Mouse (Mus musculus) left cerebral cortex, adult 2 months (tissue): Measurements from ENCODE around the gene Nfya. TPM values are rescaled to one million over a fixed set of nuclear protein-coding genes. Genes with fewer than 3 reads are reported as not detected.
A peak's percentile ranks its signal among the peaks of the same experiment; 100 is the strongest.

Experiments used
- DNase-seq, 2 experiments: peaks; one replicate each; pipeline ENCODE4 v3.0.0; 2021 to 2022; ENCODE audit warnings: low spot score in 2 of 2, mixed read lengths in 1 of 2; ENCODE audit errors: extremely low spot score in 1 of 2
- H3K27ac ChIP-seq: fragments of 200-600 bp; 2 replicates; pipeline ENCODE4 v1.8.1; 2022
- H3K4me3 ChIP-seq: fragments of 200-600 bp; 2 replicates; pipeline ENCODE4 v1.8.1; 2022
- CTCF ChIP-seq: fragments of 200-600 bp; IDR thresholded peaks from 2 replicates; pipeline ENCODE4 v1.8.1; 2022; ENCODE audit warnings: antibody characterized with exemption, mild to moderate bottlenecking, moderate library complexity
- intact Hi-C: fragments of 180-260 bp; cut with DNase I; formaldehyde crosslinking; loops from one replicate; pipeline ENCODE4 v1.15.1; 2025
- total RNA-seq, 2 experiments: library from RNA; stranded (reverse); gene quantifications; 2 replicates each; pipeline ENCODE4 v1.2.3; 2021

Gene Nfya
- total RNA-seq, 2 experiments from 2014 or later = 24.3 to 24.9 TPM

DNA sequence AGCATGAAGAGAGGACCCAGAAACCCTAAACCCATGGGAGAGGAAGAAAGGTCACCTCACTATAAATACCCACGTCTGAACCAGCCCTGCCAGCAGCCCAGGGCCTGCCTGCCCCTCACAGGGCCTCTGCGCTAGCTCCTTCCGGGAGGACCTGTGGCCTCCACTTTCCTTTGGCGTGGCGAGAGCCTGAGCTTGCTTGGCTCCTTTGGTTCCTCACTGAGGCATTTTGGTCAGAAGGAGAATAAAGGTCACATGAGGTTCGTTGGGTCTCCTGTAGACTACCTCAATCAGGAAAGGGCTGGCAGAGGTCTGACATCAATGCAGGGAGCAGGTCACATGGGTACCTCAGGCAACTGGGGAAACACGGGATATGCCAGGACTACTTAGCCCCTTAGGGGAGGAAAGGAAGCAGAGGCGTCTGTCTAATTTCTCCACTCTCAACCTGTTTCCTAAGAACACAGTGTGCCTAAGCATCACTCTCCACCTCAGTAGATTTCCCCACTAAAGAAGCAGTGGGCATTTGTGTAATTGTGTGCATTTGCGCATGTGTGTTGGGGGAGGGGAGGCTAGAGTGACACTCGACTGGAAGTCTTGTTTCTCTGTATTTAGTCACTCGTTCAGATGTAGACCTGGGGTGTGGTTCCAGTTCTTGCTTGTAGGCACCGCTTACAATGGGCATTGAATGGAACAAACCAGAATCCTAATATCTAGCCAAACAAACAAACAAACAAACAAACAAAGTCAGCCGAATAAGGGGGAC, 17.5 kb upstream of the Nfya start:
- DNase-seq = no peak
- Histone ChIP-seq H3K27ac (no peak overlapping the region), H3K4me3 (no peak overlapping the region)
- intact Hi-C loops = no loop called here
- TF ChIP-seq CTCF = no peak

DNA sequence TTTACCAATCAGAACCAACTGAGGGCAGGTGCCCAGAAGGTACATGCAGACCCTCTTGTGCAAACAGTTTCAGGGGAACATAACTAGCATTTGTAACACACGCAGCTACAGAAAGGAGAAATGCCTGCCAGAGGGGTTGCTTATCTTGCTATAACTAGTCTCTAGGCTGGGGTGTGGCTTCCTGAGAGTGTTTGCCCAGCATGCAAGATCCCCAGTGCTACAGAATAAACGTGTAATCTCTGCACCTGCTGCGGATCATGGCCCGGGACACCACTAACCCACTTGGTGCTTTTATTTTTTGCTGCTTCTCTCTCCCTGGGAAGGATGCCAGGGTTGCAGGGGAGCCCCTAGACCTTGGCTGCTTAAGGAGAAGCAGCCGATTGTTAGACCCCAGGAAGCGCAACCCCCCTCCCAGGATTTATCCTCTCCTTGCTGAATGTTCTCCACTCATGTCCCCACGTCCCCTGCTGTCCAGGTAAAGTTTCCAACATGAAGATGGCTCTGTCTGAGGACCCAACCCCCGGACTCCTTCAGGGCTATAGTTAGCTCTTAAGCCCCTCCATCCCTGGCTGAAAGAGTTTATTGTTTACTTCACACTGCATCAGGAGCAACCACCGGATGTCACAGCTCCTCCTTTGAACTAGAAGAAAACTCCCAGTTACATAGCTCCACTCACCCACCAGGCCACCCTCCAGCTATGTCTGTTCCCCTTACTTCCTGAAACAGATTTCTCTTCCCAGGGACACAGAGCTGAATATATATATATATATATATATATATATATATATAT, 16.3 kb upstream of the Nfya start:
- Histone ChIP-seq H3K27ac (no peak overlapping the region), H3K4me3 (no peak overlapping the region)
- DNase-seq = no peak
- intact Hi-C loops = no loop called here
- no peak for TF ChIP-seq CTCF

DNA sequence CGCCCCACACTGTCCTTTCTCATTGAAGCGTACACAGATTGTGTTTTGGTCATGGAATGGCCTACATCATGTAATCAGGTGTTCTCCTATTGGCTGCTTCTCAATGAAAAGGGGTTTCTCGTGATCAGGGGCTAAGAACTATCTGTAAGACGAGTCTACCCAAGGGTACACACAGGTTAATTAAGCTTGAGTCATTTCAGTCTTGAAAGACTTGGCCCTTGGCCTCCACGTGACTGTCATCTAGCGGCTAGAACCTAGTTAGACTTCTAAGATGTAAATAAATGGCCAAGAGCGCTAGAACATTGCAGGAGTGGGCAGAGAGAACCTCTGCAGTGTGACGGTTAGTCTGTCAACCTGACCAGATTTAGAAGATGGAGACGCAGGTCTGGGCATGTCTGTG, 14.5 kb upstream of the Nfya start:
- TF ChIP-seq CTCF = no peak
- no peak for DNase-seq
- H3K4me3 ChIP-seq = no peak overlapping the region
- intact Hi-C loops = no loop called here
- no peak overlapping the region for H3K27ac ChIP-seq

DNA sequence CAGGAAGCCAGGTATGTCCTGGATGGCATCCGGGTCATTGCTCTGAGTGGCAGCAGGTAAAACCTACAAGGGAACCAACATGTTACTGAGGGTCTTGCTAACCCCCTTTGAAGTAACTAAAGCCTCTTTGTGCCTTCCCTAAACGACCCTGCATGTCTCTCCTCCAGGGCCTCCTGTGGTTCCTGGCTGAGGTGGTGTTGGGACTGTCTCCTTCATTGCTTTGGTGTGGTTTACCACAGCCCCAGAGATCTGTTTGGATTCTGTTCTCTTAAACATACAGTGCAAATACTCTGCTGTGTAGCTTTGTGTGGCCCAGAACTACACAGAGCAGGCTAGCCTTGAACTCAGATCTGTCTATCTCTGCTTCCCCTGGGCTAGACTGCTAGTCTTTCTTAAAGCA, 9.9 kb upstream of the Nfya start:
- TF ChIP-seq CTCF = no peak
- H3K27ac ChIP-seq = no peak overlapping the region
- no peak overlapping the region for H3K4me3 ChIP-seq
- DNase-seq = no peak
- intact Hi-C loops = loop anchor here (5.0 to 10.0 kb wide), 3 partner anchors 665 to 1475 kb away; no protein-coding TSS in a partner anchor

DNA sequence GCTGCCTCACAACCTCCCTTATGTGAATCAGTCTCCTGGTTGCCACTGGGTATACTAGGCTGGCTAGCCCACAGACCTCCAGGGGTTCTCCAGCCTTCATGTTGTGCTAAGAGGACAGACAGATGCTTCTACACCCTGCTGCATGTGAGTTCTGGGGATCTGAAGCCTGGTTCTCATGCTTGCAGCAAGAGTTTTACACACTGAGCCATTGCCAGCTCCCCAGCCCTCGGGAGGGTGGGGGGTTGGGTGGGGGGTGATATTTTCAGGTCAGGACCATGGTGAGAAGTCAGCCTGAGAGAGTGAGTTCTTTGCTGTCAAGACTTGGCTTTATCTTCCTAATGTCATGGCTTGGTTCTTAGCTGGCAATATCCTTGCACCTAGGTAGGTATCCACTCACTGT, 9.1 kb upstream of the Nfya start:
- intact Hi-C loops = loop anchor here (5.0 to 10.0 kb wide), 3 partner anchors 666 to 1476 kb away; no protein-coding TSS in a partner anchor
- Histone ChIP-seq H3K4me3 (no peak overlapping the region), H3K27ac (no peak overlapping the region)
- DNase-seq = no peak
- TF ChIP-seq CTCF = no peak

DNA sequence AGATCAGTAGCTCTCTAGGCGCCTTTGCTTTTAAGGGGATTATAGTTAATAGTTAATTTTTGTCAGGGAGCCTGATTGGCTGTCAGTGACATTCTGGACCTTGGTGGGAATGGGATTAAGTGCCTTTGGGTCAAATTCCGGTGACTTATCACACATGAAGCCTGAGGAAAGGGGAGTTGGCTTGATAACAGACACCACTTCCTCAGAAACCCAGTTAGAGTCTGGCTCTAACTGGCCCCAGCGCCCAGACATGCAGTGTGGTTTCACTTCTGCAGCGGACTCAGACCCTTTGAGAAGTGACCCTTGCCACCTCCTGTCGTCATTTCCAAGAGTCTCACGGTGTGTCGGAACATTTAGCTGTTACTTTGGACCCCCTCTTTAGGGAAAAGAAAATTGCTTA, 8.5 kb upstream of the Nfya start:
- intact Hi-C loops = loop anchor here (5.0 to 10.0 kb wide), 3 partner anchors 667 to 1477 kb away; no protein-coding TSS in a partner anchor
- no peak overlapping the region for H3K27ac ChIP-seq
- no peak for DNase-seq

DNA sequence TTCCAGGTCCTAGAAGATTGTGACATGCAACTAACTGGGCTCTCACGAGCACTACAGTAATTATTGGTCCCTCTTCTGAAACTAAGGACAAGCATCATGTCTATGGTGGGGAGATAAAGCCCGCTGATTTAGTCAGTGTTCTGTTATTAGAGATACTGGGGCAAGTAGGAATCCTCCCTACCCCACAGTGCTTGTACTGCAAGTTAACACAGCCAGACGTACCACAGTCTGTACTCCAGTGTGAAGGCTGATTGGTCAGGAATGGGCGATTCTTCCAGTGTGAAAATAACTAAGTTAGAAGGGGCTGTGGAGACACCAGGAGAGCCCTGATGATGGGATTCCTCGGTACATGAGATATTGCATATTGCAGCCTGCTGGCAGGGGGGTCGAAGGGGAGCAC, 7.8 kb upstream of the Nfya start:
- TF ChIP-seq CTCF = no peak
- DNase-seq = no peak
- no peak overlapping the region for H3K4me3 ChIP-seq
- H3K27ac ChIP-seq = no peak overlapping the region
- intact Hi-C loops = loop anchor here (2.0 to 10.0 kb wide), 4 partner anchors 185 to 1477 kb away; no protein-coding TSS in a partner anchor

More for the DNA sequence above, 8.5 kb upstream of the Nfya start:
- no peak for TF ChIP-seq CTCF
- H3K4me3 ChIP-seq = no peak overlapping the region

DNA sequence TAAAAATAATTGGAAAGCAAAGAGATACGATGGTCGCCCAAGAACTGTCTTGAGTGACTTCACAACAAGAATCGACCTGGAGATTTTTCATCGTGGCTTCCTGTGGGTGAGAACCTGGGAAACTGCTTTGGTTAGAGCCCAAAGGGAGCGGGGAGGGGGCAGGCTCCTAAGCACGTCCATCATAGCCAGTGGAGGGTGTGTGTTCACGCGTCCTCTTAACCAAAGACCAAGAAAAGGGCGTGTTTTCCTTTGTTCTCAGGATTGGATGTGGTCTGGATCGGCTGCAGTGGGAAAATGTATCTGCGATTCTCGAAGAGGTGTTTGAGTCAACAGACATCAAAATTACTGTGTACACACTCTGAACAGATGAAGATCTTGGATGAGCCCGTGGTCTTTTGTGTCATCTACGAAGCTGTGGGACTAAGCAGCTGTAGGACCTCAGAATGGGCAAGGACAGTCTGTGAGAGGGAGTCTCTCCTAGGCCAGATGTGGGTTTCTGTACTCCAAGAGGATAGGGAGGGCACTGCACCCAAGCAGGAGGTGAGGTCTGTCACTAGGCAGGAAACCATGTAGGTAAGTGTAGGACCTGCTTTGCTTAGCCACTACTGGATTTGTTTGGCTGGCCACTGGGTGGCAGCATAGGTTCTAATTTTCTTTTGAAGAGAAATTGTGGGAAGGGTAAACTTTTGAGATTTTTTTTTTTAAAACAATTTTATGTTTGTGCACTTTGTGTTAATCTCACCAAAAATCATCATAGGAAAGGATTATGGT, 6.9 kb upstream of the Nfya start:
- TF ChIP-seq CTCF = peak; percentile 81
- intact Hi-C loops = loop anchor here (2.0 to 10.0 kb wide), 4 partner anchors 186 to 1478 kb away; no protein-coding TSS in a partner anchor
- Histone ChIP-seq H3K27ac (no peak overlapping the region), H3K4me3 (no peak overlapping the region)
- peak; percentile 62 to 70 for DNase-seq

DNA sequence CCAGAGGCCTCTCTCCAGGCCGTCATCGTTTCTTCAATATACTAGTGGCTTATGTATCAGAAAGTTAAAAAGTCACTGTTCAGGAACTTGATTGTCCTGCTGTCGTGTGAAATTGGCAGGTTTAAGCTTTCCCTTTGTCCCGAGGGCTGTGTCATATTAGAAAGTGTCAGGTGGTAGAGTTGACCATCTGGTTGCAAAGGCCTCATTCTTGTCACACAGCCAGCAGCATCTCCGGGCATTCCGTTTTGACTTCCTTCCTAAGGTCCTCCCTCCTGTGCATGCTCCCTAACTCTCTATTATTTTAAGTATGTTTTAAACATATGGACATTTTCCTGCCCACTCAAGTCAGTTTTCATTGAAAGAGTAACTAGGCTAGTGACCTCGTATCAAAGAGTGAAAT, 6.3 kb upstream of the Nfya start:
- no peak overlapping the region for H3K4me3 ChIP-seq
- TF ChIP-seq CTCF = no peak
- intact Hi-C loops = loop anchor here (2.0 to 10.0 kb wide), 4 partner anchors 187 to 1479 kb away; no protein-coding TSS in a partner anchor
- DNase-seq = no peak
- no peak overlapping the region for H3K27ac ChIP-seq

DNA sequence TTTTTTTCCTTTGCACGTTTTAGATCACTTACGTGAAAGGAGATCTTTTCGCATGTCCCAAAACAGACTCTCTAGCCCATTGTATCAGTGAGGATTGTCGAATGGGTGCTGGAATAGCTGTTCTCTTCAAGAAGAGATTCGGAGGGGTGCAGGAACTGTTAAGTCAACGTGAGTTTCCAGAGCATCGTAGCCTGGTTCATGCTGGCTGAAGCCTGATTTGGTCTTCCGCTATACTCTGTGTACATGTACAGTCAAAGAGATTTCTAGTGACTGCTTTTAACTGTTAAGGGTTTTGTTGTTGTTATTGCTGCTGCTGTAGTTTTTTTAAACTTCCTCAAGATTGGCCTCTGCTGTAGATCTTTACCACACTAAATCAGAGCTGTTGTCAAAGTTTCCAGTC, 1.5 kb upstream of the Nfya start:
- no peak for DNase-seq
- Histone ChIP-seq H3K27ac (peak overlapping the region; percentile 92), H3K4me3 (peak overlapping the region; percentile 56)
- no peak for TF ChIP-seq CTCF
- intact Hi-C loops = loop anchor here (2.0 to 10.0 kb wide), 3 partner anchors 136 to 1484 kb away; no protein-coding TSS in a partner anchor

DNA sequence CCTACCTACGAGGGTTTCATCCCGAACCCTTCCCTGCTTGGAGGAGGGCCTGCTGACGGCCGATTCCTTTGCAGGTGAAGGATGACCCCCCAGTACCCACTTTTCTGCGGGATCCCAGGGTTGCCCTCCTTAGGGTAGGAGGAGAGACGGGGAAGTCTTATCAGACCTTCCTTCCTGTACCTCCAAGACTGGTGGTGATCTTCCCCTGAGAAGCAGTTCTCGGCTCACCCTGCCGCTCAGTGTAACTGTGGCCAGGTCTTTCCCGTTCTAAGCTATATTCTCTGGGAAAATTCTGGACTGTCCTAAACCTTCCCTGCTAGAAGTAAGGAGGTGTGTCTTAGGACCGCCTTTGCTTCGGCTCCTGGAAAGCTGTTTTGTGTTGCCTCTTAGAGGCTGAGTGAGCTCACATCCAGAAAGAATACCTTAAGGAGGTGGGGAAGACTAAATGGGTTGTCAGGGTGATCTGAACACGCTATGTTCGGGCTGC, 636 bp upstream of the Nfya start:
- peak overlapping the region; percentile 56 for H3K4me3 ChIP-seq
- TF ChIP-seq CTCF = no peak
- no peak for DNase-seq
- H3K27ac ChIP-seq = peak overlapping the region; percentile 92
- intact Hi-C loops = loop anchor here (2.0 to 10.0 kb wide), 3 partner anchors 136 to 1484 kb away; no protein-coding TSS in a partner anchor
